Mouse (Mus musculus) myocyte (in vitro differentiated cells): ENCODE measurements around the gene Slc47a1. TPM values are rescaled to one million over a fixed set of nuclear protein-coding genes. Genes with fewer than 3 reads are reported as not detected.

Experiments used
- H3K27me3 ChIP-seq: one replicate; pipeline ENCODE4 v1.6.1; 2011; ENCODE audit not compliant: control insufficient read depth, insufficient read depth, insufficient read length
- H3K36me3 ChIP-seq: one replicate; pipeline ENCODE4 v1.6.1; 2011; ENCODE audit not compliant: control insufficient read depth, insufficient read depth
- H3K4me2 ChIP-seq: one replicate; pipeline ENCODE4 v1.6.1; 2011; ENCODE audit warnings: low read depth, control low read depth
- H3K4me3 ChIP-seq: one replicate; pipeline ENCODE4 v1.5.1; 2011; ENCODE audit warnings: mild to moderate bottlenecking, control low read depth, moderate library complexity
- H3K79me2 ChIP-seq: one replicate; pipeline ENCODE4 v1.6.1; 2011; ENCODE audit not compliant: control insufficient read depth, insufficient read depth
- H3ac ChIP-seq: one replicate; pipeline ENCODE4 v1.6.1; 2011; ENCODE audit not compliant: control insufficient read depth, insufficient read length
- CEBPB ChIP-seq: IDR thresholded peaks from 2 replicates; pipeline ENCODE4 v1.6.1; 2011; ENCODE audit warnings: mild to moderate bottlenecking, moderate library complexity; ENCODE audit not compliant: poor library complexity, insufficient read depth, severe bottlenecking
- E2F4 ChIP-seq: IDR thresholded peaks from one replicate; pipeline ENCODE4 v1.6.1; 2011; ENCODE audit warnings: mild to moderate bottlenecking, control low read depth, moderate library complexity; ENCODE audit not compliant: insufficient read depth
- MAX ChIP-seq: IDR thresholded peaks from one replicate; pipeline ENCODE4 v1.6.1; 2011; ENCODE audit warnings: low read depth, mild to moderate bottlenecking, control low read depth
- MYOD1 ChIP-seq, 3 experiments: IDR thresholded peaks; one replicate each; pipeline ENCODE4 v1.6.1; 2011; ENCODE audit warnings: control low read depth in 2 of 3, low read depth in 2 of 3, mild to moderate bottlenecking in 2 of 3, moderate library complexity in 1 of 3; ENCODE audit not compliant: insufficient read length in 2 of 3, control insufficient read depth in 1 of 3
- MYOG ChIP-seq, 3 experiments: IDR thresholded peaks; one replicate each; pipeline ENCODE4 v1.6.1; 2011; ENCODE audit warnings: control low read depth in 2 of 3, low read depth in 2 of 3, mild to moderate bottlenecking in 2 of 3; ENCODE audit not compliant: insufficient read length in 2 of 3, control insufficient read depth in 1 of 3, insufficient read depth in 1 of 3
- POLR2A ChIP-seq: IDR thresholded peaks from one replicate; pipeline ENCODE4 v1.6.1; 2011; ENCODE audit warnings: low read depth, mild to moderate bottlenecking, control low read depth, moderate library complexity; ENCODE audit not compliant: insufficient read length
- POLR2AphosphoS2 ChIP-seq: IDR thresholded peaks from one replicate; pipeline ENCODE4 v1.6.1; 2011; ENCODE audit warnings: low read depth, control low read depth; ENCODE audit not compliant: insufficient read length
- REST ChIP-seq: IDR thresholded peaks from one replicate; pipeline ENCODE4 v1.6.1; 2011; ENCODE audit warnings: mild to moderate bottlenecking, control low read depth, moderate library complexity; ENCODE audit not compliant: insufficient read depth, insufficient read length
- SRF ChIP-seq: IDR thresholded peaks from one replicate; pipeline ENCODE4 v1.6.1; 2011; ENCODE audit warnings: low read depth; ENCODE audit not compliant: control insufficient read depth, insufficient read length
- TCF12 ChIP-seq: IDR thresholded peaks from one replicate; pipeline ENCODE4 v1.6.1; 2011; ENCODE audit warnings: mild to moderate bottlenecking, control low read depth; ENCODE audit not compliant: poor library complexity, insufficient read depth, severe bottlenecking
- TCF3 ChIP-seq: IDR thresholded peaks from one replicate; pipeline ENCODE4 v1.6.1; 2011; ENCODE audit warnings: low read depth, control low read depth; ENCODE audit not compliant: insufficient read length
- USF1 ChIP-seq: IDR thresholded peaks from one replicate; pipeline ENCODE4 v1.6.1; 2011; ENCODE audit warnings: low read depth, mild to moderate bottlenecking, control low read depth, moderate library complexity
- polyA plus RNA-seq: library from polyadenylated mRNA; unstranded; fragments of >200 nt; fragmentation: generic; extraction: Trizol; gene quantifications from one replicate; pipeline ENCODE4 v1.2.1, GENCODE M21; 2012; ENCODE audit warnings: missing spikeins

Slc47a1 gene
- polyA plus RNA-seq, 1 experiment: 0.05 TPM

DNA sequence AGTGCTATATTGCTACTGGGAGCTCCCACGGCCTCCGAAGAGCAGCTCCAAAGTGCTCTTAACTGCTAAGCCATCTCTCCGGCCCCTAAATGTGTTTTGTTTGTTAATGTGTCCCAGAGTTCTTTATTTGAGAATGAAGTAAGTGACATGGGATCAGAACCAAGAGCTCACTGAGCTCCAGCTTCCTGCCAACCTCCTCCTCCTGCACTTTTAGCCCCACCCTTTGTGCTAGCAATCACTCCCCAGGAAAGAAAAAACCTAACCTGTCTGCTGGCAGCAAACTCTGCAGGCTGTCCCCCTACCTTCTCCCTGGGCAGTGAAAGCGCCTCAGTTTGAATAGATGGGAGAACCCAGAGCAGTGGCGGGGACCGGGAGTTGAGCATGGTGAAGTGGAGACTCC, 22.0 kb downstream of the Slc47a1 start:
- Histone ChIP-seq H3K79me2 (no peaks in the 10 kb centered on the region), H3K27me3 (peaks cover 15% of the 10 kb centered on the region), H3ac (no peak overlapping the region), H3K4me2 (no peak overlapping the region), H3K36me3 (no peaks in the 10 kb centered on the region), H3K4me3 (no peak overlapping the region)
- TF ChIP-seq POLR2AphosphoS2: no peak
- no peak for TF ChIP-seq POLR2A
- no peak for TF ChIP-seq E2F4
- no peak for TF ChIP-seq MYOG (IDR thresholded peaks at IDR 0.05; ENCODE audit: control insufficient read depth in 1 of 3, insufficient read depth in 1 of 3, insufficient read length in 2 of 3, low read depth in 2 of 3)
- TF ChIP-seq CEBPB: no peak
- no peak for TF ChIP-seq MAX
- TF ChIP-seq REST: no peak
- TF ChIP-seq TCF3: no peak
- TF ChIP-seq MYOD1 (IDR thresholded peaks at IDR 0.05; ENCODE audit: control insufficient read depth in 1 of 3, insufficient read length in 2 of 3, low read depth in 2 of 3): no peak
- TF ChIP-seq TCF12: no peak
- TF ChIP-seq SRF: no peak
- TF ChIP-seq USF1: no peak

DNA sequence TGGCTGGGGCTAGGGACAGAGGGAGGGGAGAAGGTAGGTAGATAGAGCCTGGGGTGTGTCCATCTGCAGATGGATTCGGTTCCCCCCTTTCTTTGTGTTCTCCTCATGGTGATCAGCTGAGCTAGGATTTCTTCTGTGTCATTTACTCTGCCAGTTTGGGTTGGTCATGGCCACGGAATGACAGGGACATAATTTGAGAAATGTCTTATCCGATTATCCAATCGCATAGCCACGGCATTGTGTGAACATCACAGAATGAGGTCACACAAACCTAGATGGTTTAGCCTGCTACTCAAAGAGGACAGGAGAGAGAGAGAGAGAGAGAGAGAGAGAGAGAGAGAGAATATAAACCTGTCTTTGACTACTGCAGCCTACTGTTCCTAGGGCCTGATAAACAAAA, 22.8 kb downstream of the Slc47a1 start:
- Histone ChIP-seq H3ac (no peak overlapping the region), H3K27me3 (peaks cover 15% of the 10 kb centered on the region), H3K4me3 (no peak overlapping the region), H3K36me3 (no peaks in the 10 kb centered on the region), H3K79me2 (no peaks in the 10 kb centered on the region), H3K4me2 (no peak overlapping the region)
- TF ChIP-seq MYOG (IDR thresholded peaks at IDR 0.05; ENCODE audit: control insufficient read depth in 1 of 3, insufficient read depth in 1 of 3, insufficient read length in 2 of 3, low read depth in 2 of 3): no peak
- no peak for TF ChIP-seq MYOD1 (IDR thresholded peaks at IDR 0.05; ENCODE audit: control insufficient read depth in 1 of 3, insufficient read length in 2 of 3, low read depth in 2 of 3)
- TF ChIP-seq TCF3: no peak
- no peak for TF ChIP-seq REST
- no peak for TF ChIP-seq CEBPB
- no peak for TF ChIP-seq SRF
- TF ChIP-seq E2F4: no peak
- no peak for TF ChIP-seq MAX
- TF ChIP-seq POLR2AphosphoS2: no peak
- TF ChIP-seq POLR2A: no peak
- TF ChIP-seq TCF12: no peak
- no peak for TF ChIP-seq USF1

DNA sequence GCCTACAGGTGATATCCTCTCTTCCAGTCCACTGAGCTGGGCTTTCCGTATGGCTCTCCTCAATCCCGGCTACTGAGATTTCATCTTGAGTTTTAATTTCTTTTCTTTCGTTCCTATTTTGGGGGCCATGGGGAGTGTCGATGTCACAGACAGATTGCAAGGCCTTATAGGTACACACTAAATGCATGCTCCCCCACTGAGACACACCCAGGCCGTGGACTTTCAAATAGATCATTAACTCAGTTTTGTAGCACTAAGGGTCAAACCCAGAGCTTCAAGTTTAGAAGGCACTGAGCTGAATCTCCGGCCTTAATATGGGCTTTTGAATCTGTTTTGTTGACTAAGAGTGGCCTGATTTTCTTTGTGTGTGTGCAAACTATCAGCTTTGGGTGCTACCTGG, 23.8 kb downstream of the Slc47a1 start:
- H3K79me2 ChIP-seq: no peaks in the 10 kb centered on the region
- no peaks in the 10 kb centered on the region for H3K36me3 ChIP-seq
- H3ac ChIP-seq: no peak overlapping the region
- H3K4me2 ChIP-seq: no peak overlapping the region
- H3K4me3 ChIP-seq: no peak overlapping the region
- peaks cover 11% of the 10 kb centered on the region for H3K27me3 ChIP-seq
- TF ChIP-seq USF1 (no peak), MYOD1 (IDR thresholded peaks at IDR 0.05; ENCODE audit: control insufficient read depth in 1 of 3, insufficient read length in 2 of 3, low read depth in 2 of 3) (no peak), MYOG (IDR thresholded peaks at IDR 0.05; ENCODE audit: control insufficient read depth in 1 of 3, insufficient read depth in 1 of 3, insufficient read length in 2 of 3, low read depth in 2 of 3) (no peak), CEBPB (no peak), MAX (no peak), E2F4 (no peak), REST (no peak), TCF3 (no peak), SRF (no peak), POLR2A (no peak), POLR2AphosphoS2 (no peak)

DNA sequence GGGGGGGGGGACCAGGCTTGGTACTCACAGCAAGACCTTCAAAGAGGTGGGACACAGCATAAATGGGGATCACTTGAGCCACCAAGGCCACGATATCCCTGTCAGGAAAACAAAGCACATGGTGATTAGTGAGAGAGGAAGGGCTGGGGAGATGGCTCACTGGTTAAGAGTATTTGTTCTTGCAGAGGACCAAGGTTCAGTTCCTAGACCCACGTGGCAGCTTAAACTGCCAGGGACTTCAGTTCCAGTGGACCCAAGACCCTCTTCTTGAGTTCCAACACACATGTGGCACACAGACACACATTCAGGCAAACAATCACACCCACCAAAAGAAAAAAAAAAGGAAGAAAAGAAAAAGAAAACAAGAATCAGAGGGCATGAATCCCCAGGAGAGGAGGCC, 25.1 kb downstream of the Slc47a1 start:
- H3ac ChIP-seq: no peak overlapping the region
- no peaks in the 10 kb centered on the region for H3K36me3 ChIP-seq
- no peak for TF ChIP-seq MAX
- TF ChIP-seq CEBPB: no peak
- no peak for TF ChIP-seq MYOG (IDR thresholded peaks at IDR 0.05; ENCODE audit: control insufficient read depth in 1 of 3, insufficient read depth in 1 of 3, insufficient read length in 2 of 3, low read depth in 2 of 3)
- TF ChIP-seq TCF12: no peak
- no peak for TF ChIP-seq TCF3
- TF ChIP-seq USF1: no peak
- no peak for TF ChIP-seq POLR2AphosphoS2
- no peak for TF ChIP-seq E2F4
- TF ChIP-seq SRF: no peak
- TF ChIP-seq REST: no peak
- no peak for TF ChIP-seq MYOD1 (IDR thresholded peaks at IDR 0.05; ENCODE audit: control insufficient read depth in 1 of 3, insufficient read length in 2 of 3, low read depth in 2 of 3)
- no peak for TF ChIP-seq POLR2A
- no peak overlapping the region for H3K4me2 ChIP-seq
- H3K4me3 ChIP-seq: no peak overlapping the region
- peaks cover 10% of the 10 kb centered on the region for H3K27me3 ChIP-seq
- H3K79me2 ChIP-seq: no peaks in the 10 kb centered on the region
